Comparison of ENCODE assay signal across 19 mouse cellular contexts in genomic region chr4:107544843-107545242, GRCm38 (mm10).
DNase-seq lines count a peak whose midpoint lies in the region; ATAC-seq lines count a peak whose summit lies in the region.
"Had no signal": no experiment of that assay in that cellular context is flagged by ENCODE, and none has a peak within 500 bp of the region (broad histone marks: within the 10 kb centered on the region; RNA-seq: fewer than 3 reads in every experiment).

No protein-coding gene starts in this region.

- no peak overlapping the region for H3K4me3 ChIP-seq in kidney, embryonic 16.5 days (ENCODE audit: low read length)
- no peak overlapping the region for H3K4me3 ChIP-seq in kidney, embryonic 14.5 days (ENCODE audit: low read length)
- H3K4me3 ChIP-seq: embryonic facial prominence, embryonic 13.5 days; forebrain, embryonic 12.5 days; heart, embryonic 12.5 days; hindbrain, embryonic 12.5 days had no signal

- no peaks in the 10 kb centered on the region for H3K36me3 ChIP-seq in kidney, embryonic 16.5 days (ENCODE audit: insufficient read depth, low read length)
- H3K36me3 ChIP-seq in kidney, embryonic 14.5 days (ENCODE audit: control insufficient read depth, insufficient read depth, low read length), result no peaks in the 10 kb centered on the region
- H3K36me3 ChIP-seq: embryonic facial prominence, embryonic 13.5 days; forebrain, embryonic 12.5 days; heart, embryonic 12.5 days; hindbrain, embryonic 12.5 days had no signal

- no peak overlapping the region for H3K4me2 ChIP-seq in kidney, embryonic 16.5 days (replicated peaks; ENCODE audit: low read depth, low read length)
- no peak overlapping the region for H3K4me2 ChIP-seq in kidney, embryonic 14.5 days (replicated peaks; ENCODE audit: low read depth, low read length)
- H3K4me2 ChIP-seq: embryonic facial prominence, embryonic 13.5 days; forebrain, embryonic 12.5 days; heart, embryonic 12.5 days; hindbrain, embryonic 12.5 days had no signal

- H3K27ac ChIP-seq in kidney, embryonic 16.5 days (ENCODE audit: low read length), result no peak overlapping the region
- no peak overlapping the region for H3K27ac ChIP-seq in kidney, embryonic 14.5 days (ENCODE audit: low read depth, low read length)
- H3K27ac ChIP-seq: embryonic facial prominence, embryonic 13.5 days; forebrain, embryonic 12.5 days; hindbrain, embryonic 12.5 days had no signal

- H3K9ac ChIP-seq in kidney, embryonic 16.5 days (replicated peaks; ENCODE audit: low read length), result 0 out of 2 replicates have a peak overlapping the region, but pooled peaks have one; percentile 16
- no peak overlapping the region for H3K9ac ChIP-seq in kidney, embryonic 14.5 days (ENCODE audit: low read depth, low read length)
- H3K9ac ChIP-seq: embryonic facial prominence, embryonic 13.5 days; forebrain, embryonic 12.5 days; heart, embryonic 12.5 days; hindbrain, embryonic 12.5 days had no signal

- no peak for ATAC-seq in kidney, embryonic 16.5 days (ENCODE audit: low FRiP score, low TSS enrichment)
- no peak for ATAC-seq in kidney, embryonic 14.5 days (ENCODE audit: low FRiP score, low TSS enrichment)
- ATAC-seq: forebrain, embryonic 16.5 days had no signal

- no peaks in the 10 kb centered on the region for H3K4me1 ChIP-seq in kidney, embryonic 16.5 days (ENCODE audit: insufficient read depth, low read length)
- 0 out of 2 replicates have a peak, but pooled peaks cover under 1% of the 10 kb centered on the region for H3K4me1 ChIP-seq in kidney, embryonic 14.5 days (ENCODE audit: control insufficient read depth, insufficient read depth, low read length)

- DNase-seq in kidney, adult 18-20 months, result peak; percentile 18
- no peak for DNase-seq in kidney, postnatal 4 days
- peak; percentile 9 for DNase-seq in testis, postnatal 10 days (ENCODE audit: low spot score)
- no peak for DNase-seq in testis, postnatal 14 days (ENCODE audit: low spot score)
- DNase-seq in yolk sac, embryonic 10.5 days (ENCODE audit: low spot score), result peak; percentile 54
- DNase-seq in heart, postnatal 10 days, result no peak
- DNase-seq: adrenal gland, postnatal 10 days; cerebellum, adult 11 months; cerebellum, adult 8-10 months; cerebellum, postnatal 14 days; gastrocnemius, postnatal 14 days; heart, postnatal 36 days had no signal

- intact Hi-C loops in heart, postnatal 10 days (cut with DNase I), result loop anchor here (5.0 kb wide), 1 partner anchor 43 kb away; no protein-coding TSS in a partner anchor

- WGBS in kidney, embryonic 16.5 days, result 62% methylated on average over 5 of the region's 5 CpGs
- 63% methylated on average over 5 of the region's 5 CpGs for WGBS in kidney, embryonic 14.5 days

- H3K27me3 ChIP-seq in kidney, embryonic 16.5 days (ENCODE audit: insufficient read depth, low read length), result no peaks in the 10 kb centered on the region
- no peaks in the 10 kb centered on the region for H3K27me3 ChIP-seq in kidney, embryonic 14.5 days (ENCODE audit: control insufficient read depth, insufficient read depth, low read length)
- H3K27me3 ChIP-seq: embryonic facial prominence, embryonic 13.5 days; forebrain, embryonic 12.5 days; heart, embryonic 12.5 days; hindbrain, embryonic 12.5 days had no signal

- no peaks in the 10 kb centered on the region for H3K9me3 ChIP-seq in kidney, embryonic 16.5 days (ENCODE audit: low read length)
- no peaks in the 10 kb centered on the region for H3K9me3 ChIP-seq in kidney, embryonic 14.5 days (ENCODE audit: control insufficient read depth, low read length)
- H3K9me3 ChIP-seq: embryonic facial prominence, embryonic 13.5 days; forebrain, embryonic 12.5 days; heart, embryonic 12.5 days; hindbrain, embryonic 12.5 days had no signal

Comparison
In these comparisons a context has a peak if more than half of its experiments do, and no peak if none do; other contexts are left out.
1. DNase-seq: peak in kidney, adult 18-20 months (single experiment), testis, postnatal 10 days (single experiment) and yolk sac, embryonic 10.5 days (single experiment); none in kidney, postnatal 4 days (0 of 2), testis, postnatal 14 days (single experiment) and heart, postnatal 10 days (0 of 2).